Mouse (Mus musculus) liver, embryonic 16.5 days (tissue): ENCODE results near the gene Paqr9. TPM values are rescaled to one million over a fixed set of nuclear protein-coding genes. Genes with fewer than 3 reads are reported as not detected.

Source experiments
- ATAC-seq: fragments of 200-750 bp; cut with Nextera tagmentation; 2 replicates; pipeline ENCODE4 v1.8.0; 2017; ENCODE audit warnings: low read depth, mild to moderate bottlenecking, moderate number of reproducible peaks, moderate library complexity
- H3K27ac ChIP-seq: fragments of 300-500 bp; sonication (generic); 2 replicates; pipeline ENCODE4 v1.5.1; 2014; ENCODE audit warnings: mild to moderate bottlenecking, low read length
- H3K27me3 ChIP-seq: fragments of 300-500 bp; sonication (generic); 2 replicates; pipeline ENCODE4 v1.6.1; 2014; ENCODE audit warnings: low read depth, low read length, mixed read lengths; ENCODE audit not compliant: control insufficient read depth, insufficient read depth
- H3K36me3 ChIP-seq: fragments of 300-500 bp; sonication (generic); 2 replicates; pipeline ENCODE4 v1.6.1; 2014; ENCODE audit warnings: mild to moderate bottlenecking; ENCODE audit not compliant: control insufficient read depth, insufficient read depth
- H3K4me1 ChIP-seq: fragments of 300-500 bp; sonication (generic); 2 replicates; pipeline ENCODE4 v1.6.1; 2014; ENCODE audit warnings: low read depth, low read length, mixed read lengths; ENCODE audit not compliant: control insufficient read depth
- H3K4me2 ChIP-seq: fragments of 300-500 bp; sonication (generic); 2 replicates; pipeline ENCODE4 v1.6.1; 2014; ENCODE audit warnings: low read depth, low read length, mixed read lengths
- H3K4me3 ChIP-seq: fragments of 300-500 bp; sonication (generic); 2 replicates; pipeline ENCODE4 v1.5.1; 2014; ENCODE audit warnings: low read depth, mild to moderate bottlenecking, low read length
- H3K9ac ChIP-seq: fragments of 300-500 bp; sonication (generic); 2 replicates; pipeline ENCODE4 v1.6.1; 2014; ENCODE audit warnings: low read depth, low read length
- H3K9me3 ChIP-seq: fragments of 300-500 bp; sonication (generic); replicated peaks from 2 replicates; pipeline ENCODE4 v1.6.1; 2016; ENCODE audit warnings: low read length; ENCODE audit not compliant: control insufficient read depth
- WGBS: fragments of 180-500 bp; shearing (Covaris S2); extraction: QIAGEN DNeasy Blood & Tissue Kit; methylation state at CpG from one replicate; pipeline ENCODE4 v1.1.7; 2014; ENCODE audit not compliant: insufficient replicate concordance; 5-methylcytosine and 5-hydroxymethylcytosine counted together
- polyA plus RNA-seq: library from polyadenylated mRNA; unstranded; fragments of >200 nt; fragmentation: Nextera tagmentation; extraction: Ambion mirVana; gene quantifications from 2 replicates; pipeline ENCODE4 v1.2.1, GENCODE M21; 2015

The Paqr9 gene
- polyA plus RNA-seq, 1 experiment from 2014 or later: 6.7 TPM

DNA sequence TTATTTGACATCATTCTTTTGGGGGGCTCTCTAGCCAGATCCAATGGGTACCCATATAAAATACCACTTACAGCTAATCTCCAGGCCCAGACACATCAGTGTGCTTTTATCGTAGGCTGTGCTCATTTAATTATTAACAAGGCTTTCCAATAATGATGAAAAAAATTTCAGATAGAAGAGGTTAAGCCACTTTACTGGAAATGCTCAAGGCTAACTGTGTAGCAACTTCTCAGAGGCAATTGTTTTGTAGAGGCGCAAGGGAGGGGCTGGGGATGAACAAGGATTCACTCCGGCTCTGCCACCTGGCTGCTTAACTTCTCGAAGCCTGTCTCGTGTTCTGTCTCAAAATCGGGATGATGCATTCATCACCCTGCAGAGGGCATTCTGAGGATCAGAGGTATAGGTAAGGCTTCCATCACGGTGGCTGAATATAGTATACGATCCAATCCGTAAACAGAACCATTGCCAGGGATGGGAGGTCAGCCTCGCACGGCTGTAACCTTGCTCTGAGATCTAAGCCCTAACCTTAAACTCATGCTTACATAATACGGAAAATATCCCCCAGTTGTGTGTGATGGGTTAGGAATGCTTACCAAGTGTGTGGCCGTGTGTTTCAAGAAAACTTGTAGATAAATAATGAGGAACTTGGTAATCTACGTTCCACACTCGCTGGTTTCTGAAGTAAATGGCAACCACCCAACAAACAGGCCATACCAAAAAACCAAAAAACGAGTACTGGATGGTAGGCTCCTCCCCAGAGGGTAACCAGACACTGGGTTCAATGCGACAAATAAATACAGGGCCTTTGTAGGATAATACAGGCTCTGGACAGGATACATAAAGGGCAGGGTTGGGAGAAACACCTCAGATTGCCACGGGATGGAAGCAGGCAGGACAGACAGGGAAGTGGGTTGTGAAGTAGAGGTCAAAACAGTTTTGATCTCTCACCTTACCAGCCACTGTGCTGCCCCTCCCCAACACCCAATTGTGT lies 4.9 kb upstream of the Paqr9 start:
- H3K9me3 ChIP-seq: no peaks in the 10 kb centered on the region
- peak overlapping the region; percentile 47 for H3K9ac ChIP-seq
- H3K36me3 ChIP-seq: no peaks in the 10 kb centered on the region
- 39% methylated on average over 18 of the region's 18 CpGs for WGBS
- H3K27me3 ChIP-seq: peaks cover 16% of the 10 kb centered on the region
- peak overlapping the region; percentile 48 for H3K4me2 ChIP-seq
- no peak overlapping the region; the same call in 1 of the 2 replicates for H3K4me3 ChIP-seq
- ATAC-seq: peak; percentile 33
- H3K27ac ChIP-seq: peak overlapping the region; percentile 92
- peaks cover 76% of the 10 kb centered on the region for H3K4me1 ChIP-seq

DNA sequence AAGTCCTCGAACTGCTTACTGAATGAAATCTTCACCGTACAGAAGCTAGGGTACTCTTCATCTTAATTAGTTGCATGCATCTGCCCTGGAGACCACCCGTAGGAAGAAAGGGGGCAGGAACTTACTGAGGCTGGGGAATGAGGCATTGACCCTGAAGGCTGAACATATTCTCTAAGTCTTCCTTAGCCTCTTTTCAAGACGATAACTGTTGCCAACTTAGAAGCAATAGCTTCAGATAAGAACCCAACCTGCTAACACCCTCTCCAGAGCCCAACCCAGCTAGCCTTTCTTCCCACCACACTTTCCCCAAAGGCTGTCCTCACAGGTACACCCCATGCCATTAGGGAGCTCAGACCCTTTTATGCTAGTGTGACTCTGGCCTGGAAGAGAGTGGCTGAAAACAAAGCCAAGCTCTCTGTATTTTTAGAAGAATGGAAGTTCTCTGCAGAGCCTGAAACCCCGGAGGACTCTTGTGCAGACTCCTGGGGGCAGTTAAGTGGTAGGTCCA lies 4.2 kb upstream of the Paqr9 start:
- H3K9ac ChIP-seq: peak overlapping the region; percentile 47
- no peaks in the 10 kb centered on the region for H3K36me3 ChIP-seq
- 53% methylated on average over 5 of the region's 5 CpGs for WGBS
- peak overlapping the region; percentile 48 for H3K4me2 ChIP-seq
- peaks cover 80% of the 10 kb centered on the region for H3K4me1 ChIP-seq
- H3K27me3 ChIP-seq: peaks cover 23% of the 10 kb centered on the region
- no peaks in the 10 kb centered on the region for H3K9me3 ChIP-seq
- H3K4me3 ChIP-seq: no peak overlapping the region; the same call in 1 of the 2 replicates
- peak; percentile 20 for ATAC-seq
- H3K27ac ChIP-seq: peak overlapping the region; percentile 92

DNA sequence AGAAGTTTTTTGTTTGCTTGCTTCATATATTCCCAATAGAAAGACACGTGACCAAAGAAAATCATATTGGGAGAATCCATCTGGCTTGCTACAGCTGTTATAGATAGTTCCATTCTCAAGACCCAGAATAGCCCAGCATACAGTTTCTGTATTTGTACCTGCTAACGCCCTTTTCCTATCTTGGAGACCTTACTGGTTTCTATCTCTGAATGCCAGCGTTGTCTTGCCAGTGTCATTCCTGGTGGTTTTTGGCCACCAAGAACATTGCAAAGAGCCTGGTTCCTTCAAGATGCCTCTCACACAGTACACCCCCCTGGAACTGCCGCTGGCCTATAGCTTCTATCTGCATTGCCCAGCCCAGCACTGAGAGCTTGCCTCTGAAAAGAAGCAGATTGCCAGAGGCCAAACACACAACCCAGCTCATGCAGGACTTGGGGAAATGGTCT lies 3.4 kb upstream of the Paqr9 start:
- WGBS: 31% methylated on average over 4 of the region's 4 CpGs
- H3K4me1 ChIP-seq: peaks cover 74% of the 10 kb centered on the region
- ATAC-seq: peak; percentile 16
- H3K27me3 ChIP-seq: peaks cover 31% of the 10 kb centered on the region
- peak overlapping the region; percentile 92 for H3K27ac ChIP-seq
- no peaks in the 10 kb centered on the region for H3K36me3 ChIP-seq
- no peak overlapping the region for H3K4me3 ChIP-seq
- H3K4me2 ChIP-seq: peak overlapping the region; percentile 23
- no peaks in the 10 kb centered on the region for H3K9me3 ChIP-seq
- H3K9ac ChIP-seq: peak overlapping the region; percentile 42; the same call in 1 of the 2 replicates

DNA sequence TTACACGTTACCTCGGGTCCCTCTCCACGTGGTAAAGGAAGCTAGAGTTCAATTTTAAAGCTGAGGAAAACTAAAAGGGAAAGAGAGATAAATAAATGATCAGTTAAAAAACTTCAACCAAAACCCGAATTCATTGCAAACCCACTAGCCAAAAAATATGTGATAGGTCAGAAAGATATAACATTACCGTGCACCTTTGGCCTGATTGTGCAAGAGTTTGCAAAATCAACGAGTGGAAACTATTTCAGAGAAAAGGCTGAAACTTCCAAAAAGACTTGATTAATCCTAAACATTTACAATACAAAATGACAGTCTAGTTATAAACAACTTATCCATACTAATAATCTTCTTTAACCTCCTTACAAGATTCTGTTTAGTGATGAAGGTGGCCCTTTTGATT lies 1.7 kb upstream of the Paqr9 start:
- peaks cover 63% of the 10 kb centered on the region for H3K4me1 ChIP-seq
- peak overlapping the region; percentile 72 for H3K27ac ChIP-seq
- H3K4me2 ChIP-seq: no peak overlapping the region
- 34% methylated on average over 6 of the region's 6 CpGs for WGBS
- ATAC-seq: no peak
- no peaks in the 10 kb centered on the region for H3K36me3 ChIP-seq
- H3K27me3 ChIP-seq: peaks cover 41% of the 10 kb centered on the region
- H3K9me3 ChIP-seq: no peaks in the 10 kb centered on the region
- no peak overlapping the region for H3K4me3 ChIP-seq
- H3K9ac ChIP-seq: no peak overlapping the region

DNA sequence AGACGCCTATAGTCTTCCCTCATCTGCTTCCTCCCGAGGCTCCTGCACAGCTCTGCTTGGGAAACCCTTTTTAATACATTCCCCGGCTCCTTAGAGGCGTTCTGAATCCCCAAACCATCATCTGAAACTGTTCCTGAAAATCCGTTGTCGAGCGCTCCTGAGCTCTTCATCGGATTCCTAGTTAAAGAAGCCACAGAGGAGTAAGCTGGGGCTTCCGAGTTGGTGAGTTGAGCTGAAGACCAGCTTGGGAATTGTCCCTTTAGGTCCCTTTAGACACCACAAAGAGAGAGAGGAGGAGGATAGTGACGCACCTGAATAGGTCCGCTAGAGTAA lies 765 bp upstream of the Paqr9 start:
- peaks cover 53% of the 10 kb centered on the region for H3K4me1 ChIP-seq
- no peaks in the 10 kb centered on the region for H3K9me3 ChIP-seq
- peak overlapping the region; percentile 88 for H3K4me2 ChIP-seq
- H3K4me3 ChIP-seq: peak overlapping the region; percentile 74
- 14% methylated on average over 11 of the region's 11 CpGs for WGBS
- no peaks in the 10 kb centered on the region for H3K36me3 ChIP-seq
- H3K27me3 ChIP-seq: peaks cover 41% of the 10 kb centered on the region
- peak overlapping the region; percentile 73 for H3K9ac ChIP-seq
- no peak for ATAC-seq
- peak overlapping the region; percentile 51 for H3K27ac ChIP-seq

DNA sequence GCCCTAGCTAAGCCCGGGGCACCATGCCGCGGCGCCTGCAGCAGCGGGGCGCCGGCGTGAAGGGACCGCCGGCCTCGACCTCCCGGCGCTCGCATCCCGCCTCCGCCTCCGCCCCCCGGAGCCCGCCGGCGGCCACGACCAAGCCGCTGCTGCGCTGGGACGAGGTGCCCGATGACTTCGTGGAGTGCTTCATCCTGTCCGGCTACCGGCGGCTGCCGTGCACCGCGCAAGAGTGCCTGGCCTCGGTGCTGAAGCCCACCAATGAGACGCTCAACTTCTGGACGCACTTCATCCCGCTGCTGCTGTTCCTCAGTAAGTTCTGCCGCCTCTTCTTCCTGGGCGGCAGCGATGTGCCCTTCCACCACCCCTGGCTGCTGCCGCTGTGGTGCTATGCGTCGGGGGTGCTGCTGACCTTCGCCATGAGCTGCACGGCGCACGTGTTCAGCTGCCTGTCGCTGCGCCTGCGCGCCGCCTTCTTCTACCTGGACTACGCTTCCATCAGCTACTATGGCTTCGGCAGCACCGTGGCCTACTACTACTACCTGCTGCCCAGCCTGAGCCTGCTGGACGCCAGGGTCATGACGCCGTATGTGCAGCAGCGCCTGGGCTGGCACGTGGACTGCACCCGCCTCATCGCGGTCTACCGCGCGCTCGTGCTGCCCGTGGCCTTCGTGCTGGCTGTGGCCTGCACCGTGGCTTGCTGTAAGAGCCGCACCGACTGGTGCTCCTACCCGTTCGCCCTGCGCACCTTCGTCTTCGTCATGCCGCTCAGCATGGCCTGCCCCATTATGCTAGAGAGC lies 679 bp downstream of the Paqr9 start:
- Histone ChIP-seq H3K9ac (peak overlapping the region; percentile 73), H3K4me2 (peak overlapping the region; percentile 88), H3K27me3 (peaks cover 41% of the 10 kb centered on the region), H3K4me3 (peak overlapping the region; percentile 74), H3K9me3 (no peaks in the 10 kb centered on the region), H3K27ac (peak overlapping the region; percentile 82), H3K4me1 (peaks cover 39% of the 10 kb centered on the region), H3K36me3 (no peaks in the 10 kb centered on the region)
- 12% methylated on average over 78 of the region's 78 CpGs for WGBS
- peak; percentile 9 for ATAC-seq

DNA sequence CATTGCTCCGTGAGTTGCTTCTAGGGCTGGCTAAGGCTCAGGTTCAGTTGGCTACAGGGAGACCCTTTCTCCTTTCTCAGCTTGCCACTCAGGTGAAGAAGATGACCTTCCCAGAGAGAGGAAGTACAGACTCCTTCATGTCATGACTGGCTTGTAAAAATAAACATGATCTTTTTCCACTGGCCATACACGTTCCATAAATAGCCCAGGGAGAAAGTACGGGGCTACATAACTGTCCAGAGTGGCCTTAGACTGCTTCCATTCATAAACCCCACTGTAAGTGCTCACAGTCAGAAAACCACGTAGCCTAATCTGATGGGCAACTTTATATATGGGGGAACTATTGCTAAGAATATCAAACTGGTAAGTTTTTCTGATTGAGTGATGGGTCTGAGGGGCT lies 4.6 kb downstream of the Paqr9 start:
- no peak for ATAC-seq
- H3K27ac ChIP-seq: no peak overlapping the region
- H3K4me2 ChIP-seq: peak overlapping the region; percentile 26
- H3K4me1 ChIP-seq: peaks cover 5% of the 10 kb centered on the region
- H3K36me3 ChIP-seq: no peaks in the 10 kb centered on the region
- H3K4me3 ChIP-seq: no peak overlapping the region
- no peak overlapping the region for H3K9ac ChIP-seq
- no peaks in the 10 kb centered on the region for H3K9me3 ChIP-seq
- WGBS: 45% methylated on average over 4 of the region's 4 CpGs
- H3K27me3 ChIP-seq: peaks cover 31% of the 10 kb centered on the region

DNA sequence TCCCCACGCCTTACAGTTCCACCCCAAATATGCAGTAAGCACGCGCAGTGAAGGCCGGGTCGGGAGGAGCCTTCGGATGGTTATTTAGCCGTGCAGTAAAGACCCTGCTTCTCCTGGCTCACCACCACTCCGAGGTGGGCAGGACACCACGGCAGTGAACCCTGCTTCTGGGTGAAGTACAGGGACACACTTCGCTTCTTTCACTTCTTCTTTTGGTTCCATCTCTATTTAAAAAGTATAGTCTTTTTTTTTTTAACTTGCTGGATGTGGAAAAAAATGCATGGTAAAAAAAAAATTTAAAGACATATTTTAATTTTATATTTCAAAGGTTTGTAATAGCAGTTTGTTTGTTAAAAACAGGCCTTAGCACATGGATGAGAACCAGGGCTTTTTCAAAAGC lies 6.9 kb downstream of the Paqr9 start:
- Histone ChIP-seq H3K36me3 (no peaks in the 10 kb centered on the region), H3K4me3 (no peak overlapping the region), H3K27me3 (peaks cover 7% of the 10 kb centered on the region), H3K27ac (no peak overlapping the region), H3K9me3 (no peaks in the 10 kb centered on the region), H3K9ac (no peak overlapping the region; the same call in 1 of the 2 replicates), H3K4me2 (no peak overlapping the region), H3K4me1 (no peaks in the 10 kb centered on the region; the same call in 1 of the 2 replicates)
- WGBS: 71% methylated on average over 10 of the region's 10 CpGs
- no peak for ATAC-seq
